Mouse (Mus musculus) lung, adult 2 months (tissue): Measurements from ENCODE around the gene Itga8. TPM values are rescaled to one million over a fixed set of nuclear protein-coding genes. Genes with fewer than 3 reads are reported as not detected.
A peak's percentile ranks its signal among the peaks of the same experiment; 100 is the strongest.

ENCODE experiments used
- DNase-seq: peaks from one replicate; pipeline ENCODE4 v3.0.0; 2022
- H3K4me1 ChIP-seq: fragments of 200-500 bp; 2 replicates; pipeline ENCODE4 v1.6.1; 2011; ENCODE audit warnings: low read length; ENCODE audit not compliant: control insufficient read depth, insufficient read depth
- H3K4me3 ChIP-seq: fragments of 200-500 bp; replicated peaks from 2 replicates; pipeline ENCODE3; 2011; ENCODE audit warnings: low read depth, mild to moderate bottlenecking, control low read depth, low read length; ENCODE audit errors: extremely low read depth
- CTCF ChIP-seq: fragments of 200-500 bp; IDR thresholded peaks from 2 replicates; pipeline ENCODE4 v1.5.1; 2011; ENCODE audit warnings: mild to moderate bottlenecking, low read length, control low read depth; ENCODE audit not compliant: insufficient read depth
- POLR2A ChIP-seq: fragments of 200-500 bp; IDR thresholded peaks from 2 replicates; pipeline ENCODE4 v1.6.1; 2011; ENCODE audit warnings: low read depth, mild to moderate bottlenecking, control low read depth, low read length, borderline replicate concordance; ENCODE audit errors: extremely low read depth
- WGBS: fragments of 180-500 bp; shearing (Covaris S2); methylation state at CpG from one replicate; pipeline ENCODE4 v1.1.7; 2018; 5-methylcytosine and 5-hydroxymethylcytosine counted together
- polyA plus RNA-seq: library from polyadenylated mRNA; depleted of rRNA; stranded (reverse); fragments of >200 nt; gene quantifications from 2 replicates; pipeline ENCODE4 v1.2.3, GENCODE M21; 2012

Gene Itga8
- polyA plus RNA-seq, 1 experiment, result 57.7 TPM

GRCm38 (mm10) chr2:12325417-12325816 is 23.7 kb upstream of the Itga8 start:
- Histone ChIP-seq H3K4me3 (no peak overlapping the region), H3K4me1 (peaks cover 3% of the 10 kb centered on the region)
- whole genome bisulfite sequencing, result 61% methylated on average over 6 of the region's 6 CpGs
- TF ChIP-seq CTCF (no peak), POLR2A (no peak)
- DNase-seq, result peak; percentile 24

- no peak for TF ChIP-seq POLR2A
- TF ChIP-seq CTCF, result no peak
- WGBS, result 66% methylated on average over 4 of the region's 4 CpGs
- no peaks in the 10 kb centered on the region for H3K4me1 ChIP-seq
- H3K4me3 ChIP-seq, result no peak overlapping the region
- DNase-seq, result no peak
Measured at GRCm38 (mm10) chr2:12320914-12321313, 19.2 kb upstream of the Itga8 start.

- no peak for DNase-seq
- Histone ChIP-seq H3K4me1 (no peaks in the 10 kb centered on the region), H3K4me3 (no peak overlapping the region)
- WGBS, result 71% methylated on average over 3 of the region's 3 CpGs
- TF ChIP-seq CTCF (no peak), POLR2A (no peak)
Measured at GRCm38 (mm10) chr2:12318715-12319114, 17.0 kb upstream of the Itga8 start.

GRCm38 (mm10) chr2:12318036-12318435 is 16.3 kb upstream of the Itga8 start:
- Histone ChIP-seq H3K4me1 (no peaks in the 10 kb centered on the region), H3K4me3 (no peak overlapping the region)
- DNase-seq, result no peak
- TF ChIP-seq POLR2A (no peak), CTCF (no peak)
- WGBS, result 74% methylated on average over 4 of the region's 4 CpGs

- TF ChIP-seq POLR2A (no peak), CTCF (no peak)
- no peak overlapping the region for H3K4me3 ChIP-seq
- peak; percentile 13 for DNase-seq
- H3K4me1 ChIP-seq, result no peaks in the 10 kb centered on the region
- 54% methylated on average over 5 of the region's 5 CpGs for WGBS
Measured at GRCm38 (mm10) chr2:12317343-12317742, 15.6 kb upstream of the Itga8 start.

- TF ChIP-seq CTCF (no peak), POLR2A (no peak)
- Histone ChIP-seq H3K4me3 (no peak overlapping the region), H3K4me1 (no peaks in the 10 kb centered on the region)
- peak; percentile 14 for DNase-seq
- 40% methylated on average over 7 of the region's 7 CpGs for WGBS
Measured at GRCm38 (mm10) chr2:12316361-12316760, 14.6 kb upstream of the Itga8 start.

GRCm38 (mm10) chr2:12314028-12314427 is 12.3 kb upstream of the Itga8 start:
- no peak overlapping the region for H3K4me3 ChIP-seq
- H3K4me1 ChIP-seq, result no peaks in the 10 kb centered on the region
- WGBS, result 63% methylated on average over 6 of the region's 6 CpGs
- TF ChIP-seq CTCF, result no peak
- TF ChIP-seq POLR2A, result no peak
- no peak for DNase-seq

- TF ChIP-seq POLR2A, result no peak
- TF ChIP-seq CTCF, result no peak
- no peak for DNase-seq
- Histone ChIP-seq H3K4me3 (no peak overlapping the region), H3K4me1 (no peaks in the 10 kb centered on the region)
Measured at GRCm38 (mm10) chr2:12308466-12308865, 6.7 kb upstream of the Itga8 start.

- no peaks in the 10 kb centered on the region for H3K4me1 ChIP-seq
- TF ChIP-seq POLR2A (no peak), CTCF (no peak)
- H3K4me3 ChIP-seq, result no peak overlapping the region
- no peak for DNase-seq
Measured at GRCm38 (mm10) chr2:12307311-12307710, 5.6 kb upstream of the Itga8 start.

- no peak for TF ChIP-seq POLR2A
- no peak for TF ChIP-seq CTCF
- 58% methylated on average over 9 of the region's 9 CpGs for WGBS
Measured at GRCm38 (mm10) chr2:12305064-12305650, 3.4 kb upstream of the Itga8 start.

GRCm38 (mm10) chr2:12300449-12301228 is 1.1 kb downstream of the Itga8 start:
- no peaks in the 10 kb centered on the region for H3K4me1 ChIP-seq
- no peak for TF ChIP-seq POLR2A
- TF ChIP-seq CTCF, result no peak
- 46% methylated on average over 15 of the region's 15 CpGs for whole genome bisulfite sequencing
- no peak for DNase-seq
- peak overlapping the region; percentile 63 for H3K4me3 ChIP-seq

More at GRCm38 (mm10) chr2:12305064-12305650, 3.4 kb upstream of the Itga8 start:
- no peak overlapping the region for H3K4me3 ChIP-seq
- H3K4me1 ChIP-seq, result no peaks in the 10 kb centered on the region
- DNase-seq, result no peak
